Mouse (Mus musculus) bone marrow macrophage, adult 2 months (primary cell): ENCODE data around the gene Iqck. TPM values are rescaled to one million over a fixed set of nuclear protein-coding genes. Genes with fewer than 3 reads are reported as not detected.

Experiments used
- H3K27ac ChIP-seq: 2 replicates; pipeline ENCODE4 v1.5.1; 2012; ENCODE audit warnings: low read depth, low read length; ENCODE audit not compliant: insufficient read depth
- H3K4me1 ChIP-seq: 2 replicates; pipeline ENCODE4 v1.6.1; 2012; ENCODE audit warnings: low read length; ENCODE audit not compliant: control insufficient read depth, insufficient read depth
- H3K4me3 ChIP-seq: 2 replicates; pipeline ENCODE4 v1.5.1; 2012; ENCODE audit warnings: mild to moderate bottlenecking, low read length, moderate library complexity; ENCODE audit not compliant: insufficient read depth
- CTCF ChIP-seq: IDR thresholded peaks from 2 replicates; pipeline ENCODE4 v1.5.1; 2012; ENCODE audit warnings: low read depth, mild to moderate bottlenecking, low read length, moderate library complexity
- POLR2A ChIP-seq: IDR thresholded peaks from 2 replicates; pipeline ENCODE4 v1.6.1; 2012; ENCODE audit warnings: mild to moderate bottlenecking, low read depth, low read length, borderline replicate concordance
- polyA plus RNA-seq: library from polyadenylated mRNA; stranded (reverse); fragments of >200 nt; gene quantifications from 2 replicates; pipeline ENCODE4 v1.2.4, GENCODE M21; 2012; ENCODE audit not compliant: missing spikeins, insufficient read depth, insufficient read length

The Iqck gene
- polyA plus RNA-seq, 1 experiment: not detected

GRCm38 (mm10) chr7:118981346-118981745 lies 125.8 kb downstream of the Iqck start:
- TF ChIP-seq CTCF (no peak), POLR2A (no peak)
- H3K27ac ChIP-seq: no peak overlapping the region
- H3K4me1 ChIP-seq: peaks cover 4% of the 10 kb centered on the region
- no peak overlapping the region for H3K4me3 ChIP-seq

- no peak overlapping the region for H3K27ac ChIP-seq
- H3K4me3 ChIP-seq: no peak overlapping the region
- TF ChIP-seq CTCF (no peak), POLR2A (no peak)
- H3K4me1 ChIP-seq: peaks cover 4% of the 10 kb centered on the region
These were observed 126.3 kb downstream of the Iqck start for GRCm38 (mm10) chr7:118981831-118982230.

- no peak overlapping the region for H3K27ac ChIP-seq
- TF ChIP-seq CTCF: no peak
- H3K4me3 ChIP-seq: no peak overlapping the region
- H3K4me1 ChIP-seq: peaks cover 4% of the 10 kb centered on the region
These were observed 127.0 kb downstream of the Iqck start for GRCm38 (mm10) chr7:118982586-118982985.

- no peak overlapping the region for H3K27ac ChIP-seq
- peaks cover 4% of the 10 kb centered on the region for H3K4me1 ChIP-seq
- H3K4me3 ChIP-seq: no peak overlapping the region
- TF ChIP-seq POLR2A (no peak), CTCF (no peak)
These were observed 128.4 kb downstream of the Iqck start for GRCm38 (mm10) chr7:118983961-118984360.

- no peak overlapping the region for H3K27ac ChIP-seq
- TF ChIP-seq CTCF (no peak), POLR2A (no peak)
- H3K4me3 ChIP-seq: no peak overlapping the region
- H3K4me1 ChIP-seq: peaks cover 4% of the 10 kb centered on the region
These were observed 130.2 kb downstream of the Iqck start for GRCm38 (mm10) chr7:118985786-118986185.

- Histone ChIP-seq H3K27ac (no peak overlapping the region), H3K4me1 (peaks cover 4% of the 10 kb centered on the region), H3K4me3 (no peak overlapping the region)
- no peak for TF ChIP-seq CTCF
- no peak for TF ChIP-seq POLR2A
These were observed 130.8 kb downstream of the Iqck start for GRCm38 (mm10) chr7:118986369-118986768.

GRCm38 (mm10) chr7:118989275-118989856 lies 133.8 kb downstream of the Iqck start:
- Histone ChIP-seq H3K4me3 (no peak overlapping the region), H3K4me1 (no peaks in the 10 kb centered on the region; the same call in 1 of the 2 replicates), H3K27ac (no peak overlapping the region)
- no peak for TF ChIP-seq POLR2A
- TF ChIP-seq CTCF: no peak

- no peak overlapping the region for H3K27ac ChIP-seq
- no peak overlapping the region for H3K4me3 ChIP-seq
- H3K4me1 ChIP-seq: peaks cover 1% of the 10 kb centered on the region
- TF ChIP-seq CTCF (no peak), POLR2A (no peak)
These were observed 134.7 kb downstream of the Iqck start for GRCm38 (mm10) chr7:118990282-118990681.

- H3K4me3 ChIP-seq: no peak overlapping the region
- no peak overlapping the region for H3K27ac ChIP-seq
- H3K4me1 ChIP-seq: peaks cover 5% of the 10 kb centered on the region
- no peak for TF ChIP-seq CTCF
- TF ChIP-seq POLR2A: no peak
These were observed 135.9 kb downstream of the Iqck start for GRCm38 (mm10) chr7:118991341-118991884.

GRCm38 (mm10) chr7:118992080-118992560 lies 136.6 kb downstream of the Iqck start:
- Histone ChIP-seq H3K4me1 (peaks cover 5% of the 10 kb centered on the region), H3K4me3 (no peak overlapping the region), H3K27ac (no peak overlapping the region)
- TF ChIP-seq CTCF (no peak), POLR2A (no peak)
